Comparison of ENCODE assay signal across 8 mouse cellular contexts in the genomic region with DNA sequence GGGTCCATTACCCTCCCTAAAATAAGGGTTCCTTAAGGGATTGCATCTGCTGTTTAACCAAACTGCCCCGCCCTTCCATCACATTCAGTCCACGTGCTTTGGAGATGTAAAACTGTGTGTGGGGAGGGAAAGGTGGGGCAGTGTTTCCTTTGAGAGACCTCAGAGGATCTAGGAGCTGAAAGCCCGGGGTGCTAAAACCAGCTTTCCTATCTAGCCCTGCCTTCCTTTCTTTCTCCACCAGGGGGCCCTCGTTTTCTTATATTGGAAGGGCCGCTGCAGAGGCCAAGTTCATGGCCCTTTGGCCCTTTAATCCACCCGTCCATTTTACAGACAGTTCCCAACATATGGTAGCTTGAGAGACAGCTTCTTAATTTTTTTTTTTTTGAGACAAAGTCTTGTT. TPM values are rescaled to one million over a fixed set of nuclear protein-coding genes. Genes with fewer than 3 reads are reported as not detected.
DNase-seq lines count a peak whose midpoint lies in the region; TF ChIP-seq lines count a peak whose summit lies in the region.

No protein-coding gene starts in this region.

- H3K27ac ChIP-seq in bone marrow, adult 2 months (ENCODE audit: control insufficient read depth, insufficient read depth, low read depth, low read length, poor library complexity), result no peak overlapping the region

- TF ChIP-seq CTCF in bone marrow, adult 2 months (IDR thresholded peaks at IDR 0.05; ENCODE audit: control insufficient read depth, insufficient read depth, low read length), result peak; percentile 43; the same call in 1 of the 2 replicates

- no peak for TF ChIP-seq POLR2A in bone marrow, adult 2 months (IDR thresholded peaks at IDR 0.05; ENCODE audit: borderline replicate concordance, control insufficient read depth, low read depth, low read length)

- 2% methylated on average over 6 of the region's 6 CpGs for WGBS in bone marrow, adult 2 months

- DNase-seq in right cerebral cortex, adult 2 months (ENCODE audit: low spot score in 2 of 2), result peak; percentile 73 to 79
- DNase-seq in right cerebral cortex, postnatal 25 days, result no peak
- DNase-seq in forelimb bud, embryonic 11.5 days (ENCODE audit: low read depth, low spot score), result peak; percentile 66
- DNase-seq in kidney, postnatal 10 days, result peak; percentile 91
- DNase-seq in lung, postnatal 14 days, result peak; percentile 91
- DNase-seq in right cerebral cortex, postnatal 14 days, result peak; percentile 85
- peak; percentile 56 for DNase-seq in yolk sac, embryonic 10.5 days (ENCODE audit: low spot score)

- H3K4me1 ChIP-seq in bone marrow, adult 2 months (ENCODE audit: control insufficient read depth, insufficient read depth, low read length), result peaks cover 4% of the 10 kb centered on the region

- H3K4me3 ChIP-seq in bone marrow, adult 2 months (replicated peaks; ENCODE audit: control insufficient read depth, low read depth, low read length), result no peak overlapping the region

RNA-seq across cellular contexts. Expression of gene Arhgap23, which starts 7.2 kb away (rescaled TPM):
- polyA plus RNA-seq in bone marrow, adult 2 months (2011; ENCODE audit: insufficient read depth, insufficient read length, low replicate concordance, missing spikeins), result 32.9 and 39.9 TPM in 2 replicates

RNA-seq across cellular contexts. Expression of gene Socs7, which starts 45.8 kb away (rescaled TPM):
- 4.3 and 5.2 TPM in 2 replicates for polyA plus RNA-seq in bone marrow, adult 2 months (2011; ENCODE audit: insufficient read depth, insufficient read length, low replicate concordance, missing spikeins)

RNA-seq across cellular contexts. Expression of gene Gpr179, which starts 56.3 kb away (rescaled TPM):
- not detected in 2 replicates for polyA plus RNA-seq in bone marrow, adult 2 months (2011; ENCODE audit: insufficient read depth, insufficient read length, low replicate concordance, missing spikeins)
